Mouse (Mus musculus) kidney, embryonic 15.5 days (tissue): ENCODE data around the gene Rpl32. TPM values are rescaled to one million over a fixed set of nuclear protein-coding genes. Genes with fewer than 3 reads are reported as not detected.

Experiments
- ATAC-seq: fragments of 200-750 bp; cut with Nextera tagmentation; replicated peaks from 2 replicates; pipeline ENCODE4 v1.8.0; 2017; ENCODE audit warnings: moderate TSS enrichment; ENCODE audit not compliant: low FRiP score
- H3K27ac ChIP-seq: fragments of 300-500 bp; sonication (generic); 2 replicates; pipeline ENCODE4 v1.5.1; 2015; ENCODE audit warnings: mild to moderate bottlenecking, inconsistent platforms
- H3K27me3 ChIP-seq: fragments of 300-500 bp; sonication (generic); 2 replicates; pipeline ENCODE4 v1.6.1; 2015; ENCODE audit warnings: inconsistent platforms
- H3K36me3 ChIP-seq: fragments of 300-500 bp; sonication (generic); 2 replicates; pipeline ENCODE4 v1.6.1; 2015; ENCODE audit warnings: inconsistent platforms
- H3K4me1 ChIP-seq: fragments of 300-500 bp; sonication (generic); 2 replicates; pipeline ENCODE4 v1.6.1; 2015; ENCODE audit warnings: inconsistent platforms
- H3K4me2 ChIP-seq: fragments of 300-500 bp; sonication (generic); 2 replicates; pipeline ENCODE4 v1.6.1; 2015; ENCODE audit warnings: moderate library complexity, mild to moderate bottlenecking, inconsistent platforms
- H3K4me3 ChIP-seq: fragments of 300-500 bp; sonication (generic); replicated peaks from 2 replicates; pipeline ENCODE4 v1.5.1; 2015; ENCODE audit warnings: mild to moderate bottlenecking, inconsistent platforms
- H3K9ac ChIP-seq: fragments of 300-500 bp; sonication (generic); 2 replicates; pipeline ENCODE4 v1.6.1; 2015; ENCODE audit warnings: mild to moderate bottlenecking, inconsistent platforms
- H3K9me3 ChIP-seq: fragments of 300-500 bp; sonication (generic); replicated peaks from 2 replicates; pipeline ENCODE4 v1.6.1; 2016; ENCODE audit warnings: inconsistent platforms
- WGBS: fragments of 180-500 bp; shearing (Covaris S2); methylation state at CpG from one replicate; pipeline ENCODE4 v1.1.7; 2015; ENCODE audit warnings: mixed read lengths; 5-methylcytosine and 5-hydroxymethylcytosine counted together
- microRNA-seq: library from miRNA; unstranded; fragments of <30 nt; microRNA quantifications from one replicate; pipeline ENCODE4, GENCODE M21; 2016
- polyA plus RNA-seq: library from polyadenylated mRNA; unstranded; fragments of >200 nt; fragmentation: Nextera tagmentation; extraction: Ambion mirVana; gene quantifications from 2 replicates; pipeline ENCODE4 v1.2.1, GENCODE M21; 2015

Rpl32 gene
- polyA plus RNA-seq, 1 experiment from 2014 or later: 2,232 TPM

- Histone ChIP-seq H3K4me1 (peaks cover 32% of the 10 kb centered on the region), H3K27me3 (no peaks in the 10 kb centered on the region), H3K9ac (no peak overlapping the region), H3K4me3 (no peak overlapping the region), H3K4me2 (no peak overlapping the region), H3K9me3 (no peaks in the 10 kb centered on the region), H3K36me3 (no peaks in the 10 kb centered on the region), H3K27ac (peak overlapping the region; percentile 62)
- WGBS: 46% methylated on average over 5 of the region's 5 CpGs
- no peak; the same call in 1 of the 2 replicates for ATAC-seq
Measured at GRCm38 (mm10) chr6:115759461-115759860, 49.1 kb downstream of the Rpl32 start.

- ATAC-seq: peak; percentile 49; the same call in 1 of the 2 replicates
- Histone ChIP-seq H3K9ac (no peak overlapping the region), H3K27ac (peak overlapping the region; percentile 62), H3K4me3 (no peak overlapping the region), H3K36me3 (no peaks in the 10 kb centered on the region), H3K4me2 (no peak overlapping the region), H3K9me3 (no peaks in the 10 kb centered on the region), H3K4me1 (peaks cover 28% of the 10 kb centered on the region), H3K27me3 (no peaks in the 10 kb centered on the region)
- WGBS: 45% methylated on average over 9 of the region's 9 CpGs
Measured at GRCm38 (mm10) chr6:115758981-115759435, 49.5 kb downstream of the Rpl32 start.

- H3K4me3 ChIP-seq: no peak overlapping the region
- H3K9ac ChIP-seq: no peak overlapping the region
- H3K4me1 ChIP-seq: peaks cover 8% of the 10 kb centered on the region; the same call in 1 of the 2 replicates
- H3K27me3 ChIP-seq: no peaks in the 10 kb centered on the region
- ATAC-seq: no peak
- H3K36me3 ChIP-seq: no peaks in the 10 kb centered on the region
- H3K4me2 ChIP-seq: no peak overlapping the region
- H3K27ac ChIP-seq: no peak overlapping the region
- H3K9me3 ChIP-seq: no peaks in the 10 kb centered on the region
- 89% methylated on average over 7 of the region's 7 CpGs for WGBS
Measured at GRCm38 (mm10) chr6:115755536-115755935, 53.0 kb downstream of the Rpl32 start.

Small RNAs within 50 kb of the gene (microRNA-seq; reads per million reads assigned to microRNA genes)
- not detected for gene Mir7660

Other genes with a start within 250 kb of the Rpl32 start
- 3.5 and 4.2 TPM in 2 replicates for gene Mkrn2os, start 216.2 kb downstream of the Rpl32 start, polyA plus RNA-seq
- 27.6 and 28.2 TPM in 2 replicates for gene Mkrn2, start 206.8 kb downstream of the Rpl32 start, polyA plus RNA-seq
- gene Raf1, start 132.1 kb downstream of the Rpl32 start, polyA plus RNA-seq: 87.0 and 94.9 TPM in 2 replicates
- 1.8 and 2.2 TPM in 2 replicates for gene Tmem40, start 46.3 kb downstream of the Rpl32 start, polyA plus RNA-seq
- 35.2 and 37.4 TPM in 2 replicates for gene Cand2, start 34.2 kb downstream of the Rpl32 start, polyA plus RNA-seq
- 1.8 TPM in 2 replicates for gene Efcab12, start 29.7 kb upstream of the Rpl32 start, polyA plus RNA-seq
- 21.3 and 21.7 TPM in 2 replicates for gene Mbd4, start 44.6 kb upstream of the Rpl32 start, polyA plus RNA-seq
- gene Ift122, start 44.7 kb upstream of the Rpl32 start, polyA plus RNA-seq: 32.0 and 36.9 TPM in 2 replicates
- gene Rho, start 123.0 kb upstream of the Rpl32 start, polyA plus RNA-seq: 0.10 and 0.14 TPM in 2 replicates
- not detected in 2 replicates for gene H1foo, start 136.2 kb upstream of the Rpl32 start, polyA plus RNA-seq
- 47.3 and 52.7 TPM in 2 replicates for gene Plxnd1, start 186.3 kb upstream of the Rpl32 start, polyA plus RNA-seq